Mouse (Mus musculus) brown adipose tissue, adult 24 weeks (tissue): Measurements from ENCODE around the gene Pih1d1. TPM values are rescaled to one million over a fixed set of nuclear protein-coding genes. Genes with fewer than 3 reads are reported as not detected.
"Not testable (repeated sequence)": the region's sequence is repeated elsewhere in the genome, so short reads cannot be mapped to it uniquely, and the experiment has no call there.

Experiments used
- H3K27ac ChIP-seq: fragments of 200-500 bp; replicated peaks from 2 replicates; pipeline ENCODE4 v1.5.1; 2012; ENCODE audit warnings: low read depth, mild to moderate bottlenecking, low read length
- H3K4me1 ChIP-seq: fragments of 200-500 bp; 2 replicates; pipeline ENCODE4 v1.6.1; 2012; ENCODE audit warnings: low read length, mixed read lengths; ENCODE audit not compliant: control insufficient read depth, insufficient read depth, insufficient read length
- H3K4me3 ChIP-seq: fragments of 200-500 bp; 2 replicates; pipeline ENCODE4 v1.5.1; 2012; ENCODE audit warnings: low read depth, mild to moderate bottlenecking, low read length, moderate library complexity; ENCODE audit not compliant: insufficient read depth
- polyA plus RNA-seq: library from polyadenylated mRNA; stranded (reverse); fragments of >200 nt; gene quantifications from 2 replicates; pipeline ENCODE4 v1.2.4, GENCODE M21; 2012; ENCODE audit not compliant: missing spikeins, insufficient read depth, insufficient read length

Pih1d1 gene
- polyA plus RNA-seq, 1 experiment, result 66.3 TPM

DNA sequence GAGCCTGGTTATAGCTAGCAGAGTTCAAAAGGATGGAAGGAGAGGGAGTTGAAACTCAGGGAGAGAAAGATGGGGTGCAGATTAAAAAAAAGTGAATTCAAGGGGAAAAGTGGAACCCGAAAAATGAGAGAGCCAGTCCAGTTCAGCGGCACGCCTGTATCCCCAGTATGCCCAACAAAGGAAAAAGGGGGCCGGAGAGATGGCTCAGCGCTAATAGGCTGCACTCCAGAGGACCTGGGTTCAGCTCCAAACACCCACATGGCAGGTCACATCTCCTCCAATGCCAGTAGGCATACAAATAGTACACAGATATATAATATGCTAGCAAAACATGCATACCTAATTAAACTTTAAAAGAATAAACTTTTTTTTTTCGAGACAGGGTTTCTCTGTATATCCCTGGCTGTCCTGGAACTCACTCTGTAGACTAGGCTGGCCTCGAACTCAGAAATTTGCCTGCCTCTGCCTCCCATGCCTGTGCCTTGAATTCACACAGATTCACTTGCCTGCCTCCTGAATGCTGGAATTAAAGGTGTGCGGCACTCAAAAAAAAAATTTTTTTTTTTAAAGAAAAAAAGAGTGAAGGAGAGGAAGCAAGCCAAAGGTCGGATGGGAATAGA is 9.0 kb downstream of the Pih1d1 start:
- H3K27ac ChIP-seq, result no peak overlapping the region

DNA sequence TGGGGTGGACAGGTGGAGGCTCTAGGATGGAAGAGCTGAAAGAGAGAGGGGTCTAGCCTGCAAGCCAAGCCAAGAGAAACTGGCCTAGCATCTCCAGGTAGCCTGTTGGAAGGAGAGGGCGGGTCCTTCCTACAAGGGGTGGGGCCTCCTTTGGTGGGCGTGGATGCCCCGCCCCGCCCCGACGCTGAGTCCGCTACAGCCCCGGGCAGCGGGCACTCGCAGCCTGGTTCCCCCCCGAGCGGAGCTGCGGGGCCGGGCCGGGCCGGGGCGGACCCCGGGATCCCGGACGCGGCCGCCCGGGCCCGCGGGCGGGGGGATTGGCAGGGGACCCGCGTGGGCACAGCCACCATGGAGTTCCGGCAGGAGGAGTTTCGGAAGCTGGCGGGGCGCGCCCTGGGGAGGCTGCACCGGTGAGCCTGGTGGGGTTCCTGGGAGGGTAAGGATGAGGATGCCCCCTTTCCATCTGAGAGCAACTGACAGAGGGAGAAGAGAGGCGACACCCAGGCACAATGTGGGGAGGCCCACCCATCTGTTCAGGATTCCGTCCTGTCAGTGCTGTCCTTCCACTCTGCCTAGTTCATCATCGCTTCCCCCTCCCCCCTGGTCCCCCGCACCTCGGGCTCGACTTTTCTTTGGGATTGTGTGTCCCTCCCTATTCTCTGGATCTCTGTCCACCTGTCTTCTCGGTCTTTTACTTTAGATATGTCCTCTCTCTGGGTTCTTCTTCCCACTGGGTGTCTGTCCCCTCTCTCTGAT is 9.8 kb downstream of the Pih1d1 start, which contains the start of gene Slc17a7:
Gene Slc17a7, plus strand, starts transcription at position 215 of the 756 bp plus-strand sequence.
- Histone ChIP-seq H3K4me3 (no peak within 1 kb of the TSS), H3K4me1 (no peaks in the 10 kb centered on the region; the same call in 1 of the 2 replicates), H3K27ac (no peak within 1 kb of the TSS)

More for the DNA sequence above, 9.0 kb downstream of the Pih1d1 start:
- Histone ChIP-seq H3K4me1 (no peaks in the 10 kb centered on the region), H3K4me3 (no peak overlapping the region)

- Histone ChIP-seq H3K4me3 (no peak overlapping the region), H3K4me1 (no peaks in the 10 kb centered on the region; the same call in 1 of the 2 replicates), H3K27ac (no peak overlapping the region)
Measured at GRCm38 (mm10) chr7:45164833-45165232, 10.7 kb downstream of the Pih1d1 start.

DNA sequence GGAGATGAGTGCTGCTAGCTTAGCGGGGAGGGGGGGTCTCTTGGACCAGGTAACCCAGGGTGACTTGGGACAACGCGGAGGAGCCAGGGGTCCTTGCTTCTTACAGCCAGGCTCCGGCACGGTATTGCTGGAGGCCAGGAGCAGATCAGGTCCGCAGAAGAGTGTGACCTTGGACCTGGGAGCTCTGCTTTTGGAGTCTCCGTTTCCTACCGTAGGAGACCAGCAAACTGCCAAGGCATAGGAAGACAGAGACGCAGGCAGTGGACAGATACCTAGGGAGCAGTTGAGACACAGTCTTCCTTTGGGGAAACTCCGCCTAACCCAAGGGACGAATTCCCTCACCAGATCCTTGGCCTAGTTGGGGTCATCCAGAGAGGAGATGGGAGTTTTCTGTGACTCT is 11.6 kb downstream of the Pih1d1 start:
- Histone ChIP-seq H3K4me1 (no peaks in the 10 kb centered on the region; the same call in 1 of the 2 replicates), H3K27ac (no peak overlapping the region), H3K4me3 (no peak overlapping the region)

GRCm38 (mm10) chr7:45166950-45167401 is 12.9 kb downstream of the Pih1d1 start:
- Histone ChIP-seq H3K27ac (no peak overlapping the region), H3K4me1 (no peaks in the 10 kb centered on the region; the same call in 1 of the 2 replicates), H3K4me3 (no peak overlapping the region)

DNA sequence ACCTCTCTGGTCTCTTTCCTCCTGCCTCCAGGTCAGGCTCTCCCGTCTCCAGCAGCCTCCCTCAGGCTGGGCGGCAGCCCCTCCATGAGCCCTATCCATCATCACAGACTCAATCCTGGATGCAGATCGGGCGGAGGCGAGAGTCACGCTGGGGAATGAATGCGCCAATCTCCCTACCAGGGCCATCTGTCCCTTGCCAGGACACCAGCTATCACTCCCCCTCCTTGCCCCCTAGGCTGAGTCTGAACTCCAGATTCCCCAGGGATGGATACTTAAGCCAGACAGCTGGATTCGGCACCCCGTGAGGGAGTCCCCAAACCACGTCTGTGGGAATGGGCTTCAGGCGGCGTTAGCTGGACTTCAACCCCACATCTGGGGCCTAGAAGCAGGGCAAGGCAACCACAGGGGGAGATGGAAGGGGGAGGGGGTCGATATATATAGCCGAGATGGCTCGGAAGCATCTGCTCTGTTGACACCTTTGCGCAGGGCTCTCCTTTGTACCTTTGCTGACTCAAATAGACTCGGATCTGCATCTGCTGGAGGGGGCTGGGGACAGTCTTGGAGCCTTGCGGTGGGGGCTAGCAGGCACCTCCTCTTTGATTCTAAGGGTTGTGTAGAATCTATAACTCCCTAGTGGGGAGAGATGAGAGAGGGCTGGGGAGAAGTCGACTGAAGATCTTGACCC is 13.8 kb downstream of the Pih1d1 start:
- H3K4me1 ChIP-seq, result no peaks in the 10 kb centered on the region; the same call in 1 of the 2 replicates
- no peak overlapping the region for H3K4me3 ChIP-seq
- no peak overlapping the region for H3K27ac ChIP-seq

DNA sequence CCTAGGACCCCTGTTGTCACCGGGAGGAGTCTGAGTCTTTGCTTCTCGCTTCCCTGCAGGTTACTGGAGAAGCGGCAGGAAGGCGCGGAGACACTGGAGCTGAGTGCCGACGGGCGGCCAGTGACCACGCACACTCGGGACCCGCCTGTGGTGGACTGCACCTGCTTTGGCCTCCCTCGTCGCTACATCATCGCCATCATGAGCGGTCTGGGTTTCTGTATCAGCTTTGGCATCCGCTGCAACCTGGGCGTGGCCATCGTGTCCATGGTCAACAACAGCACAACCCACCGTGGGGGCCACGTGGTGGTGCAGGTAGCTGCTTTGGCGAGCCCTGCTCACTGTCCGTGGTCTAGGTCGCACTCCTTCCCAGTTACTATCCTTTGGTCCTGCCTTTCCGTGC is 14.6 kb downstream of the Pih1d1 start:
- no peak overlapping the region for H3K4me3 ChIP-seq
- no peak overlapping the region for H3K27ac ChIP-seq
- H3K4me1 ChIP-seq, result no peaks in the 10 kb centered on the region; the same call in 1 of the 2 replicates

- H3K4me3 ChIP-seq, result no peak overlapping the region
- H3K27ac ChIP-seq, result no peak overlapping the region
Measured at GRCm38 (mm10) chr7:45169495-45169894, 15.4 kb downstream of the Pih1d1 start.

GRCm38 (mm10) chr7:45172974-45173373 is 18.9 kb downstream of the Pih1d1 start:
- H3K4me1 ChIP-seq, result no peaks in the 10 kb centered on the region; the same call in 1 of the 2 replicates
- H3K27ac ChIP-seq, result no peak overlapping the region
- H3K4me3 ChIP-seq, result no peak overlapping the region

More at GRCm38 (mm10) chr7:45169495-45169894, 15.4 kb downstream of the Pih1d1 start:
- H3K4me1 ChIP-seq, result no peaks in the 10 kb centered on the region; the same call in 1 of the 2 replicates

- H3K4me1 ChIP-seq, H3K4me3 ChIP-seq, H3K27ac ChIP-seq: not testable (repeated sequence)
Measured at GRCm38 (mm10) chr7:45173772-45174171, 19.7 kb downstream of the Pih1d1 start.

DNA sequence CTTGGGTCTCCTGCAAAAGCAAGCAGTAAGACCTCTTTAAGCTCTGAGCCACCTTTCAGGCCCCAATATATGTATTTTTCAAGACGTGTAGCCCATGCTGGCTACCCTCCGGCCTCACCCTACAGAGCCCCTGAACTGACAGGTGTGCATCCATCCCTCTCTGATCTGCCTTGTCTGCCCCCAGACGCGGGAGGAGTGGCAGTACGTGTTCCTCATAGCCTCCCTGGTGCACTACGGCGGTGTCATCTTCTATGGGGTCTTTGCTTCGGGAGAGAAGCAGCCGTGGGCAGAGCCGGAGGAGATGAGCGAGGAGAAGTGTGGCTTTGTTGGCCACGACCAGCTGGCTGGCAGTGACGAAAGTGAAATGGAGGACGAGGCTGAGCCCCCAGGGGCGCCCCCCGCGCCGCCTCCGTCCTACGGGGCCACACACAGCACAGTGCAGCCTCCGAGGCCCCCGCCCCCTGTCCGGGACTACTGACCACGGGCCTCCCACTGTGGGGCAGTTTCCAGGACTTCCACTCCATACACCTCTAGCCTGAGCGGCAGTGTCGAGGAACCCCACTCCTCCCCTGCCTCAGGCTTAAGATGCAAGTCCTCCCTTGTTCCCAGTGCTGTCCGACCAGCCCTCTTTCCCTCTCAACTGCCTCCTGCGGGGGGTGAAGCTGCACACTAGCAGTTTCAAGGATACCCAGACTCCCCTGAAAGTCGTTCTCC is 20.6 kb downstream of the Pih1d1 start:
- no peaks in the 10 kb centered on the region for H3K4me1 ChIP-seq
- no peak overlapping the region for H3K4me3 ChIP-seq
- H3K27ac ChIP-seq, result no peak overlapping the region

DNA sequence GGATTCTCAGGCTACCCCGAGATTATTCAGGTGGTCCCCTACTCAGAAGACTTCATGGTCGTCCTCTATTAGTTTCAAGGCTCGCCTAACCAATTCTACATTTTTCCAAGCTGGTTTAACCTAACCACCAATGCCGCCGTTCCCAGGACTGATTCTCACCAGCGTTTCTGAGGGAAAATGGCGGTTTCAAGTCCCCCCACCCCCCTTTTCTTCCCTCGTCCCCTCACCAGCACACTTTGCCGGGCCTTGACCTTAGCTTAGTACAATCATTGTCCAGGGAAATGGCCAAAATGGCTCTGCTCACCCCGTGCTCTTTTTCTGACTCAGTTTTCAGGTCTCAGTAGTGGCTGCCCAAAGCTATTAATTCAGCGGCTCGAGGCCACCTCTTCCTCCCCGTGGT is 21.3 kb downstream of the Pih1d1 start:
- H3K4me3 ChIP-seq, result no peak overlapping the region
- H3K4me1 ChIP-seq, result no peaks in the 10 kb centered on the region
- H3K27ac ChIP-seq, result no peak overlapping the region

- Histone ChIP-seq H3K27ac (no peak overlapping the region), H3K4me1 (no peaks in the 10 kb centered on the region), H3K4me3 (no peak overlapping the region)
Measured at GRCm38 (mm10) chr7:45175929-45176328, 21.8 kb downstream of the Pih1d1 start.

DNA sequence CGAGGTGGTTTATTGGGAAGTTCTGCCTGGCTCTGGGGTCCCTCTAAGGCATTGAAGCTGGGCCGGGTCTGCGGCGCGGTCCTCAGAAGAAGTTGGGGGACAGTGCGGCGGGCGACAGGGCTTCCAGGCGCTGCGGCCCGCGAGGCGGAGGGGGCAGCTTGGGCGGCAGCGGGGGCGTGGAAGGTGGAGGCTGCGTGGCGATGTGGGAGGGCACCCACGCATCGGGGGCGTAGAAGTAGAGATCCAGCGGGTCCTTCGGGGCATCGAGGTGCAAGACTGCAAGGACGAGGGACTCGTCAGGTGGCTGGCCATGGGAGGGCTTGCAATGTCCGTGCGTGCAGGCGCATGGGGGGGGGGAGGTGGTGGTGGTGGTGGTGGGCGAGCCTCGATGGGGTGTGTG is 22.3 kb downstream of the Pih1d1 start:
- Histone ChIP-seq H3K27ac (no peak overlapping the region), H3K4me1 (no peaks in the 10 kb centered on the region), H3K4me3 (no peak overlapping the region)

DNA sequence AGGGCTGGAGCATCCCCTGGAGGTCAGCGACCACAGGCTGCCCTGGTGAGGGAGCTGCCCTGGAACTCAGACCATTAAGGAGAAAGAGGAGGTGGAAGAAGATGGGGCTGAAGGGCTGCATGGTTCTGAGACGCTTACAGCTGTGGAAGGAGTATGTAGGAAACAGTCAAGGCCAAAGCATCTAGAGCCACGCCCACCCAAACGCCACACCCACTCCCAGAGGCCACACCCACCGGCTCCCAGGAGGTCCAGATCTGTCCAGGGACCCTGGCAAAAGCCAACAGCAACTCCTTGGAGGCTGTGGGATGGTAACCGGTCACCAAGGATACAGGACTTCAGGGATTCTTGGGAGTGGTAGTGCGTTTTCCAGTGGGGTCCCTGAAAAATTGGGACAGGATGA is 24.4 kb downstream of the Pih1d1 start:
- H3K4me1 ChIP-seq, result peaks cover 4% of the 10 kb centered on the region; the same call in 1 of the 2 replicates
- H3K4me3 ChIP-seq, result no peak overlapping the region
- no peak overlapping the region for H3K27ac ChIP-seq
